Mouse (Mus musculus): Measurements from ENCODE around the gene Sh3gl2.

Sh3gl2 gene

DNA sequence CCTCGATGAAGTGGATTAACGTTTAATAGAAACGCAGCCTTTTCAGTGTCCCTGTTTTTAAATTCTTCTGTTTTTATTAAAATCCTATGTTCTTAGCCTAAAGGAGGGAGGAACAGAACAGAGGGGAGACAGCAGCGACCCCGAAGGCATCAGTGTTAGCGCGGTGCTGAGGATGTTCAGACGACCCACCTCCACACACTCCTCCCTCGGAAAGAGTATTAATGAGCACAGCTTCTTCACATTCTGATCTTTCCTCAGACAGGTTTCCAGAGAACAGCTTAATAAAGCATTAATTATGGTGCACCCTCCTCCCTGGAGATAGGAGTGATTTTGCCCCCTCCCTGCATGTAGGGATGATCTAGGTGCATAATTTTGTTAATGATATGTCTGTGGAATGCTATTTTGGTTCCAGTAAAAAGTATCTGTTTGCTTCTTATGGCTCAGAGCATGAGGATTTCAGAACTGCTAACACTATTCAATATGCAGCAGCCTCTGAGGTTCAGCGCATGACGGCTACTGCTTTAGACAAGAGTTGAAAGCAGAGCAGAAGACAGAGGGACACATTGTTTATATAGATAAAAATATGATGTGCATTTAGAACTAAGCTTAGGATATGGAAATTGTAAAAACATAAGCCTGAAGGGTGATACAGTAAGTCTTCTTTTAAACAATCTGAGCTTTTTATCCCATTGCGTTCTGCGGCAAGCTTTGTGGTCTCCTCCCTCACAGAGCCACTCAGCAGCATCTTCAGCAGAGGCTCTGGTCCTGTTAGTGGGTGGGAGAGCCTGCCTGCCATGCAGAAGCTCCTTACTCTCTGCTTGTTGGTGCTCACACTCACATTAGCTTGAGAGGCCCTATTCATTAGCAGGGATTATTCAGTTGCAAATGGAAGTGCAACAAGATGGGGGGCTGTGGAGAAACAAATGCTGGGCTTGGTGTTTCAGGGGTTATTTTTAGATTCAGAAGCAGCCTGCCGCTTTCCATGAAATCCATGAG lies 27.8 kb downstream of the Sh3gl2 start:
- no peak for DNase-seq (ENCODE audit: low read depth)

DNA sequence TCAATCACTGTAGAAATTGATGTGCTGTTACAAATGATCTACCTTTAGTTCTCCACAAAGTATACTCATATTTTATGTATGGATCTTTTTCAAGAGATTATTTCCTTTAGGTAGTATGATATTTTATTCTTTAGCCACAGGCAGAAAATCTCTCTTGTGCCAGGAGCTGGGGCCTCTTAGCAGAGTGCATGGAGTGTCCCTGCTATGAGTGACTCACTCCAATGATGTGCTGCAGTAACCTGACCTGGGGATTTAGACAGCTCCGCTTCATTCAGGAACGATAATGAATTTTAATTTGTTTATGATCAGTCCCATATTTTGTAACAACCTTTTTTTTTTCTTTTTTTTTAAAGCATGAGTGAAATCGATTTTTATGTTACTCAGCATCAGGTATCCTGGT lies 36.7 kb downstream of the Sh3gl2 start:
- DNase-seq (ENCODE audit: low read depth): no peak

DNA sequence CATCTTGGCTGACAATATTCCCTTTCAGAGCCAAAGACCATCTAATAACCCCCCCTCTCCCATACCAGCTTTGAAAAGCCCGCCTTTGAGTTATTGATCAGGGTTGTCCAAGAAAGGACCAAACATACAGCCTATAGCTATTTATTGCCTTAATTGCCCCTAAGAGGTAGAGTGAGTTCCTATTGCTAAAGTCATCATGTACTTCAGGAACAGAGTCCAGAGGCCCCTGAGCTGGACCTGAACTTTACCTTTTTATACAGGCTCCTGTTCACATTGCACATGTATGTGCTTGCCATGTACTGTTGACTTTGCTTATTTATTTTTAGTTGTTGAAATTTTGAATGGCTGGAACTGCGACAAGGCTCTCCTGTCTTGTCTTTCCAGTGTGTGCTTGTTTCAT lies 37.6 kb downstream of the Sh3gl2 start:
- DNase-seq (ENCODE audit: low read depth): no peak

DNA sequence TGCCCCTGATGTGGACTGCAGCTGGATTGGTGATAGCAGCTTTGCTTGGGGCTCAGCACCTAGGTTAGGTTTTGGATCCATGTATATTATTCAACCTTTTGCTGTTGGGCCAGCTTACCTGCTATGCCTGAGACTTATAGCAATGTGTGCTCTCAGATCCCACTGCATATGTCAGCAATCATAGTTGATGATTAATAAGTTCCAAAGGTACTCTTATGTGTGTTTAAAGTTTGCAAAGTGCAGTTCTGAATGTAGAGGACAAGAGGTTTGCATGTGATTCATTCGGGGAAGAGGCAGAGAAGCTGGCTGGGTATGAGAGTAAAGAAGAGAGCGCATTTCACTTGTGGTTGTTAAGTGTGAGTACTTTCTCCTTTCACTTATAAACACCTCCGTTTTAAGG lies 43.7 kb downstream of the Sh3gl2 start:
- DNase-seq (ENCODE audit: low read depth): no peak

DNA sequence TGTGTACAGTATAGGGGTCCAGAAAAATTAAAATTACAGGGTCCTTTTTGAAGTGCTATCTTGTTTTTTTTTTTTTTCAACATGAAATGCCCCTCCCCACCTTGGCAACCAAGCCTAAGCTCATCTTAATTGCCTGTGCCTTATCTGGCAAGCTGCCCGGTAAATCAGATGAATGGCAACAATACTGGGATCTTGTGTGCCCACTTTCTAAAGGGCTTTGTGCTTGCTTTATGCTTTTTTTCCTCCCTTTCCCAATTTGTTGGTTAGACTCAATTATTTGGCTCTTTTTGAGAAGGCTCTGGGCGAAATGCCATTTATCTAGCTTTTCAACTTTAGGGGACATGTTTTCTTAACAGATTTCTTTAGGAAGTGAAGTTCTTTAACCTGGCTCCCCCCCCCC lies 45.3 kb downstream of the Sh3gl2 start:
- no peak for DNase-seq (ENCODE audit: low read depth)

DNA sequence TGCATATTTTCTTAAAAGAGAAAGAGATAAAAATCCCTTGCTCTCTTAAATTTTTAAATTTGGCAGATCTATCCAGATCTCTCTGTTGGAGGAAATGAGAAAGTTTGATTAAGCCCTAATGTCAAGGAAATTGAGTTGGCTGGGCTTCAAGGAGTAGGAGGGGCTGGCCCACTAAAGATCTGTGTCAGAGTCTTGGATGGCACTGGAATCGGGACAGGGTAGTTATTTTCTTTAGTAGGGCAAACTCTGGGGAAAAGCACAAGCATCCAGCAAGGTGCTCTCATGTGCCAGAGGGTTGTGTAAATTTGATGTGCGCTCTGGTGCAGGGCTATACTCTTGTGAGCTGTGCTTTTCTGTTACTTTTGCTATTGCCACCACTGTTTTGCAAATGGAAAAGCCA lies 45.9 kb downstream of the Sh3gl2 start:
- no peak for DNase-seq (ENCODE audit: low read depth)

DNA sequence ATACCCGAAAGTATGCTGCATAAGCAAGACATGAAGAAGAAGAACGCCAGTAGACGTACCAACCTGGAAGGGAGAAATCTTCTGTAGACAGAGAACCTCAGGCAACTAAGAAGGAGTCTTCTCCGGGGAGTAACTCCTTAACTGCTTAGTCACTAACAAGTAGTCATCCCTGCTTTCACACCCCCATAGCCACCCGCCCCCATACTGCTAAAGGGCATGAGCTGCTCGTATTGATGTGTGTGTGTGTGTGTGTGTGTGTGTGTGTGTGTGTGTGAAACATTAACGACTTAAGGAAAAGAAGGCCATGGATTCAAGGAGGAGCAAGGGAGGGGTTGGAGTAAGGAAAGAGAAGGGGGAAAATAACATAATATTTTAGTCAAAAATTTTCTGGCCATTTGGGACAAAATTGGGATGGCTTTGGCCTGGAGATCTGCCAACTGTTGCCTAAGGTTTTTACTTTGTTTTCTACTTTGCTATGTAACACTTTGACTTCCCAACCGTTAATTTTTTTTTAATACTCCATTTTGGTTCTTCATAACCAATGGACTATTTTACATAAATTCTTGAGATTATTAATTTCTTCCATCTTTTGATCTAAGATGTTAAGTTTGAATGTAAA lies 51.0 kb downstream of the Sh3gl2 start:
- no peak for DNase-seq (ENCODE audit: low read depth)

DNA sequence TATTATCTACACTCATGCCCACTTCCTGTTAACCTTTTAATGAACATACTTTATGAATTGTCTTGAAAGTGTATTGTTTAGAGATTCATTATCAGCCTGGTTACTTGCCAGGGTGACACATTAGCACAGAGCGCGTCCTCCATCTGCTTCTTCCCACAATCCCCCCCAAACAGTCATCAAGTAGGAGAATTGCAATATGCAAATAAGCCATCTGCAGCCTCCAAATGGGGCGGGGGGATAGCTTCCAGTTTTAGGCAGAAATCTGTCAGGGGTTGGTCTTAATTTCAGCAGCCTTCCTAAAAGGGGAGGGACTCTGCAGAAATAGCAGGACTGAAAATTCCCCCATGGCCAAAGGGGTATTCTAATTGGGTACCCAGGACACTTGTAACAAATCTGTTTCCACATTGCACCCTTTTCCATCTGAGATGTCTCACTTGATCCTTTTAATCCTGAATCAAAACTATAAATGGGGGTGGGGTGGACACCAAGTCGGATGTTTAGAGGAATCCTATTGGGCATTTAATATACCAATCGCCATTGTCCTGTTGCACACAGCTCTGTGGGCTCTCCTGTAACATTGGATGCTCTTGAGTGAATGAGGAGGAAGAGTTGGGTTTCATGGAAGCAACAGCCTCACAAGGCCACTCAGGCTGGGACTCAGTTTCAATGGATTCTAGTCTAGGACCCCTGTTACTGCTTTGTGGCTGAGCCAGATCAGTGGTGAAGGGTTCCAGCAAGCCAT lies 51.7 kb downstream of the Sh3gl2 start:
- DNase-seq (ENCODE audit: low read depth): no peak

DNA sequence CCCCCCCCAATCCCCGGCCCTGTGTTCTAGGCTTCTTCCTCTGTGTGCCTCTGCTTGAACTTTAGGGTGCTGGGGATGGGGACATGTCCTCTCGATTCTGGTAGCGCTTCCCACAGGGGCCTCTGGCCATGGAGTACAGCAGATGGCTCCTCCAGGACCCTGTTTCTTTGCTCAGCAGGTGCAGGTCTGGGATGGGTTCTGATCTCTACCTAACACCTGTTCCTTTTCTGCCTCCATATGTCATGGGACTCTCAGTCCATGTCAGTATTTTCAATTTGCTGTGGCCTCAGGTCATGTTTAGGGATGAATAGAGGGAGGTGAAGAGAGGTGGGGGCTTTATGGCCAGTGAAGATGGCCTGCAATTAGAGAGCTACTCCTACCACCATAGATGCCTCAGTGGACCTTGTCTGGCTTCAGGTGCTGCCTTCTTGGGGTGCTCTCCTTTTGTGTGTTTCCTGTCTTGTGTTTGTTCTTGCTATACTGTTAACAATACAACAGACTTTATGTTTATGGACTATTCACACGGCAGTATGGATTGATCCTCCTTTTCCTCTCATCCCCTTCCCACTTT lies 52.9 kb downstream of the Sh3gl2 start:
- DNase-seq (ENCODE audit: low read depth): no peak

DNA sequence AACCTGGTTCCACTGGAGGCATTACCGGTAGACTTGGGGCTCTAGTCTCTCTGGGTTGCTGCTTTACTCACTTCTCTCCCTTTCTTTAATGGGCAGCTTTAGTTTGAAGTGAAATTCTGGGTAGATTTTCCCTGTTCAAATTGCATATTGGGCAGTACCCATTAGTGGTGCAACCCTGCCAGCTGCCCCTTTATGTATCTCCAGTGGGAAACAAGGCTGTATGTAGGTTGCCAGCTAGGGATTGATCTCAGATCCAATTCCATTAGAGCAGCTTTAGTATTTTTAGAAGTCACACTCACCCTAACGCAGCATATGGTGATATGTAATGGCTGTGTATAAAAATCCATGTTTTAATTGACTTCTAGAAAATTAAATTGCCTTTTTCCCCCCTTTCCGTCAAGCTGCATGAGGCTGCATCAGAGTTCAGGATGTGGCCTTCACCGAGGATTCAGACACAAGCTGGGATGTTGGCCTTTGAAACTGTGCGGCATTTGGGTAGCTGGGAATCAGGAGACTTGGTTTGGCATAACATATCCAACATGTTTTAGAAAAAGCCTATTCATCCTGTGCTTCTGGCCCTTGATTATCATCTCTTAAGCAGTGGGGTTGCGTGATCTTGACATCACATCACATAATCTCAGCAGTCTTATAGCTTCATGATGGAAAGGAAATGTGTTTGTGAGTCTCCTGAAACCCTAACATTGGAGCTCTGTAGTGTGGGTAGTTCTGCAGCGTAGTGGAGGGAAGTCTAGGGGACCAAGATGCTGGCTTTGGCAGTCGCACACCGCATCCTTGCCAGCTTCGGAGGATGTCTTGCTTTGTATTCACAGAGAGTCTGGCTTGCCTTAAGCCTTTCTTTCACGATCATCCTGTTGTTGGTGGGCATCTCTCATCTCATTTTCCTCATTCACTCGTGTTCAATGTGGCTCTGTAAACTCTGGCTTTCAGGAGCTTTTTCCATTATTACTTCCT lies 56.0 kb downstream of the Sh3gl2 start:
- no peak for DNase-seq (ENCODE audit: low read depth)

DNA sequence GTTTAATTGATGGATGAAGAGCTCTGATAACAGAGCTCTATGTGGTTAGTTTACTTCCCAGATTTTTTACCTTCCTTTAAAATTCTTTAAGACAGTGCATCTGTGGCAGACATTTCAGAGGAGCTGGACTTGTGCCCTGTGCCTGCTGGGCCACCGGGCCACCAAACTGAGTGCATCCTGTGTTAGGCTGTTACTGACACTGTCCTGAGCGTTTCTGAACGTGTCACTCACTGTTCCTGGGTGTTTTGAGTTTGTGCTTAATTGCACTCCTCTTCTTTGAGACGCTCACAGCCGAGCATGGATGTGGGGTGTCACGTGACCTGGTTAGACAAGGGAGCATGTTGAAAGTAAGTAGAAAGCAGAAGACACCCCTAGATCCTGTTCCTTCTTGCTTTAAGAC lies 57.2 kb downstream of the Sh3gl2 start:
- no peak for DNase-seq (ENCODE audit: low read depth)

DNA sequence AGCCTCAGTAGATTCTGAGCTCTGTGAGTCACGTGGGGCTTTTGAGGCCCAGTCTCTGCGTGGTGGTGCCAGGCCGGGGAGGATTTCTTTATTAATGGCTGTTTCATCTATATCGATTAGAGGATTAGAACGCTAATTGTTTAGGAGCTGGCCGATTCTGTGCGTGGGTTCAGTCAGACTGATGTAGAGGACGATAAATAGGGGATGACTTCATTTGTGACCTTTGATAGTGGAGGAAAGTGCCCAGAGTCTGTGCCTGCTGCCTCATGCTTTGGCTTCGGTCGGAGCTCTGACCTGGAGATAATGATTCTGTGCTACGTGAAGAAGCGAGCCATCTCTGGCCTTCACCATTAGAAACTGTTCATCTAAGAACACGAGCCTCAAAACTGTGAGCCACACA lies 57.7 kb downstream of the Sh3gl2 start:
- no peak for DNase-seq (ENCODE audit: low read depth)

DNA sequence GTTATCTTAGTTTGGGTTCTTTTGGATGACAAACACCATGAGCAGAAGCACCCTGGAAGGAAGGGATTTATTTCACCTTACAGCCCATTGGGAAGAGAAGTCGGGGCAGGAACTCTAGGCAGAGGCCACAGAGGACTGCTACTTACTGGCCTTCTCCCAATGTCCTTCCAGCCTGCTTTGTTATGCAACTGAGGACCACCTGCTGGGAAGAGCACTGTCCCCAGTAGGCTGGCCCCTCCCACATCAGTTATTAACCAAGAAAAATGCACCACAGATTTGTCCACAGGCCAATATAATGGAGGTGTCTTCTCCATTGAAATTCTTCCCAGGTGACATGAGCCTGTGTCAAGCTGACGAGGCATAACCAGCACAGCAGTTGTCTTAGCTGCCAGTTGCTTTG lies 62.5 kb downstream of the Sh3gl2 start:
- no peak for DNase-seq (ENCODE audit: low read depth)

DNA sequence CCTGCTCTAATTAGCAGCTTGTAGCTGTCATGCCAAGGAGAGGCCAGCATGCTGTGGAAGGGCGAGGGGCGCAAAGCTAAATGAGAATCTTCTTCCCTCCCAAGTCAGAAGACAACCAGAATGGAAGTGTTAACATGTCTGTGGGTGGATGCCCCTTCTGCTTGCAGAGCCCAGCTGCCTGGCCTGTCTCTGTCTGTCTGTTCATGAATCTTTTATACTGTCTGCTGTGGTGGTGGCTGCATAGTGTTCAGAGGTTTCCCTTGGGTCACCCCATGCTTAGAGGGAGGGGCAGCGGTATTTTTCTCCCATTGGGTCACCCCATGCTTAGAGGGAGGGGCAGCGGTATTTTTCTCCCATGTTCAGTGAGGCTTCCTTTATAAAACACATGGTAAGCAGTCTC lies 68.0 kb downstream of the Sh3gl2 start:
- DNase-seq (ENCODE audit: low read depth): no peak

DNA sequence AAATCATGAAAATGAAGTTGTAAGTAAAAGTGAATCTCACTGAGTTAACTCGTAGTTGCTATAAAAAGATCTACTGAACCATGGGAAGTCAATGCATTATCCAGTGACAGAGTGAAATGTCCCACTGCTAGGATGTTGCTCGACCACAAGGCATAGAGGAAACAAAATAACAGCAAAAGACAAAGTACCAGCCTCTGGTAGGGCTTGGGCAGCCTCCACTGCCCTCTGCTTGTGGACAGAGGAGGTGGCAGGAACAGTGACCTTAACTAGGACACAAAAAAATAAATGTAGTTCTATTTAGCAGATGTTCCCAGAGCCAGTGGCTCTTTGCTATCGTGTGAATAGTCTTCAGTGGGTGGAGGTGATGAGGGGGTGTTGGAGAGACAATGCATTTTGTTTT lies 68.5 kb downstream of the Sh3gl2 start:
- DNase-seq (ENCODE audit: low read depth): no peak

DNA sequence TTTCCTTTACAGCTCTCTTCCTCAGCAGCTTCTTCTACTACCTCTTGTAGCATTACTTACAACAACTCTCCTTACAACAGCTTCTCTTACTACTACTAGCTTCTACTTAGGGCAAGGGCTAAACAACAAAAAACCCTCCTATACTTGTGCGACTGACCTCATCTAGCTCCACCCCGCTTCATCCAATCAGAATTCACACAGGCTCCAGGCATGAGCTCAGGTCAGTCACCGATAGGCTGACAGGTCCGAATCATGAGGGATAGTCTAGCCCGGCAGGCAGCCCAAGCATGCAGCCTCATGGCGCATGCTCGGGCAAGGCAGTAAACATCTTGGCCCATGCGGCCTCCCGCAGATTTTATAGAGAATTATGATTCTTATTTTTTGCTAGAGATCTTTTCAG lies 78.2 kb downstream of the Sh3gl2 start:
- DNase-seq (ENCODE audit: low read depth): no peak

DNA sequence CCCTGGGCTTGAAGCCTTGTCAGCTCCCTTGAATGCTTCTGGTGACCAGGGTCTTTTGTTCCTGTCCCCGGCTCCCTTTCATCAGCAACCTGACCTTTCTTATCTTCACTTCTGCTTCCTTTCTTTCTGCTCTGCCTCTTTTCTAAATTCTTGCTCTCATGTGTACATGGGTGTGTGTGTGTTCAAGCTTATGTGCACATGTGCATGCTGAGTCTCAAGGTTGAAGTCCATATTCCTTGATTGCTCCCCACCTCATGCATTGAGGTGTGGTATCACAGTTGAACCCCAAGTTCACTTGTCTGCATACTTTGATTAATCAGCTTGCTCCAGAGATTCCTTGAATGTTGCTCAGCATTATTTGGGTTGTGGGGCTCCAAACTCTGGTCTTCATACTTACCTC lies 85.1 kb downstream of the Sh3gl2 start:
- DNase-seq (ENCODE audit: low read depth): no peak

DNA sequence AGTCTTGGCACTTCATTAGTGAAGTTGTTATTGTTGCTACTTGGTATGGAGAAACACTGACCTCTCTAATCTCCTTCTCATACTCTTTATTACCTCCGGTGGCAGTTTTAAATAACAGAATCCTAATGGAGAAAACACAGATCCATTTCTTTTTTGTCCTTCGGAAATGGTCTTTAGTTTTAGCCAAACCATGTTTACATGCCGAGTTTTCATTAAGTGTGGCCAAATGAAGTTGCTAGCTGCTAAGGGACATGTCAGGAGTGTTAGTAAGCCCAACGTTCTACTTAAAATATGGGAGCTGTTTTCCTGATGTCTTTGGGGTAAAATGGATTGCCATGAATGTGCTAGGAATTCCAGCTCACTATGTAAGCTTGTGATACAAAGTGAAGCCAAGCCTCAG lies 86.4 kb downstream of the Sh3gl2 start:
- no peak for DNase-seq (ENCODE audit: low read depth)

DNA sequence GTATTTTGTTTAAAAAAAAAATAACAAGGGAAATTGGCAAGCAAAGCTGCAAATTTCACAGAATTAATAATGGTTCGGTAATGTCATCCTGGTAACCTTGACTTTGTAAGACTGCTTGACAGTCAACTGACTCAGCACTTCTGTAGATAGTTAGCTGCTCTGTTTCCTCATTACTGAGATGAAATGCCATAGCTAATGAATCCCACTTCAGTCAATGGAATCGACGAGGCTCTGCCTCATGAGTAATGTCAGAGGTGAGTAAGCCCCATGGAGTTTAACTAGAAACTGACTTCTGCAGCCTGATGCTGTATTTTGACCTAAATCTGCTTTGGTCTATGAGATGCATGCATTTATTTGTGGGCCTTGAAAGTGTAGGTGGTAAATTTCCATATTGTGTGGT lies 88.4 kb downstream of the Sh3gl2 start:
- no peak for DNase-seq (ENCODE audit: low read depth)

DNA sequence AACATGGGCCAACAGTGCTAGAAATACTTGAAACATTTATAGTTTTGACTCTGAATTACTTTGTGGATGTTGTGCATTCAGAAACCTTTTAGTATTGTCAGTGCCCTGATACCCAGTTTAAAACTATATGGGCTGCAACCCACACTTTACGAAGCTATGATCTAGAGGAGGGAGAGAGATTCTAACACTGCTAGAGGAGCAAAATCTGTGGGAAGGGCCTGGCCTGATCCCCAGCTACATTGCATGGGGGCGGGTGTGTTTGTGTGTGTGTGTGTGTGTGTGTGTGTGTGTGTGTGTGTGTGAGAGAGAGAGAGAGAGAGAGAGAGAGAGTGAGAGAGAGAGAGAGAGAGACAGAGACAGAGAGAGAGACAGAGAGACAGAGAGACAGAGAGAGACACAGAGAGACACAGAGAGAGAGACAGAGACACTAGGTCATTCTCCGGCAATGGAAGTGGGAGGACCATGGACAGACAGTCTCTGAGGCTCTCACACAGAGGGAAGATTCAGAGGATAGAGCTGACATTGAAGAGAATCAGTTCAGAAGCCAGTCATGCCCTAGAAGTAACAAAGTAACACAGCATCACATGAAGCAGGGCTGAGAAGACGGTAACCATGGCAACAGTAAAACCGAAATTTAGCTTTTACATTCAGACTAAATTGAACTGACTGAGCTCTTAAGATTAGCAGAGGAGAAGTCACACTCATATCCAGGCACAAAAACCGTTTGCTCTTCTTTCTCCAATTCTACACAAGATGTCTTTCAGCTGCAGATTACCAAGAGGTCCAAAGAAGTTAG lies 95.9 kb downstream of the Sh3gl2 start:
- DNase-seq (ENCODE audit: low read depth): no peak

Data from c-Kit-positive CD71-negative TER-119-negative erythroid progenitor cells, embryonic 14.5 days (primary cell).